In genomic region chr14:73507702-73508376, GRCm38 (mm10) we compare ENCODE assay signal across 10 mouse cellular contexts. TPM values are rescaled to one million over a fixed set of nuclear protein-coding genes. Genes with fewer than 3 reads are reported as not detected.
A peak's percentile ranks its signal among the peaks of the same experiment; 100 is the strongest.
DNase-seq lines count a peak whose midpoint lies in the region; TF ChIP-seq lines count a peak whose summit lies in the region.
"Had no signal": no experiment of that assay in that cellular context is flagged by ENCODE, and none has a peak within 500 bp of the region (broad histone marks: within the 10 kb centered on the region; RNA-seq: fewer than 3 reads in every experiment).

No protein-coding gene starts in this region.

- peaks cover 15% of the 10 kb centered on the region for H3K4me1 ChIP-seq in lung, adult 2 months (ENCODE audit: control insufficient read depth, insufficient read depth, low read length)

- 31% methylated on average over 11 of the region's 11 CpGs for WGBS in lung, adult 2 months

- TF ChIP-seq CTCF in lung, adult 2 months (IDR thresholded peaks at IDR 0.05; ENCODE audit: insufficient read depth, low read length), result no peak

- peak; percentile 65 to 82 for DNase-seq in lung, adult 18-20 months
- DNase-seq in lung, adult 2 months, result no peak
- peak; percentile 22 for DNase-seq in NIH3T3 (ENCODE audit: low read depth)
- DNase-seq in induced T-regulatory cell, adult 2 months (ENCODE audit: low read depth), result peak; percentile 57
- DNase-seq in lung, postnatal 36 days, result peak; percentile 86
- no peak for DNase-seq in gastrocnemius, postnatal 10 days
- no peak for DNase-seq in cerebellum, adult 9-10 months
- DNase-seq in layer of hippocampus, postnatal 10 days (ENCODE audit: low spot score in 2 of 2), result no peak
- DNase-seq: thymus, postnatal 36 days had no signal

- TF ChIP-seq POLR2A in lung, adult 2 months (IDR thresholded peaks at IDR 0.05; ENCODE audit: borderline replicate concordance, extremely low read depth, low read depth, low read length), result no peak

- no peak overlapping the region for H3K4me3 ChIP-seq in lung, adult 2 months (replicated peaks; ENCODE audit: extremely low read depth, low read depth, low read length)
- H3K4me3 ChIP-seq: midbrain, embryonic 13.5 days had no signal

RNA-seq across cellular contexts. Expression of gene Med4, which starts 2.0 kb away (rescaled TPM):
- polyA plus RNA-seq in lung, adult 2 months (2012; rRNA removed), result 9.5 and 14.1 TPM in 2 replicates
- total RNA-seq in gastrocnemius, postnatal 10 days (2021), result 10 to 100 TPM; 19.4 to 19.5 TPM
- 10 to 100 TPM; 34.0 to 35.7 TPM for total RNA-seq in layer of hippocampus, postnatal 10 days (2021)

RNA-seq across cellular contexts. Expression of gene Sucla2, which starts 17.3 kb away (rescaled TPM):
- polyA plus RNA-seq in lung, adult 2 months (2012; rRNA removed), result 8.5 and 13.9 TPM in 2 replicates
- 100 to 1,000 TPM; 410 to 502 TPM for total RNA-seq in gastrocnemius, postnatal 10 days (2021)
- total RNA-seq in layer of hippocampus, postnatal 10 days (2021), result 100 to 1,000 TPM; 136 to 151 TPM

RNA-seq across cellular contexts. Expression of gene Nudt15, which starts 40.2 kb away (rescaled TPM):
- polyA plus RNA-seq in lung, adult 2 months (2012; rRNA removed), result 0.80 and 1.3 TPM in 2 replicates
- total RNA-seq in gastrocnemius, postnatal 10 days (2021), result 1 to 10 TPM; 6.8 to 7.1 TPM
- total RNA-seq in layer of hippocampus, postnatal 10 days (2021), result 1 to 10 TPM; 5.7 to 7.4 TPM

Comparison
In these comparisons a context has a peak if more than half of its experiments do, and no peak if none do; other contexts are left out.
1. DNase-seq: peak in lung, adult 18-20 months (2 of 2), NIH3T3 (single experiment), induced T-regulatory cell, adult 2 months (single experiment) and lung, postnatal 36 days (single experiment); none in lung, adult 2 months (single experiment), gastrocnemius, postnatal 10 days (single experiment), cerebellum, adult 9-10 months (single experiment) and layer of hippocampus, postnatal 10 days (0 of 2).